Mouse (Mus musculus) liver, embryonic 15.5 days (tissue): ENCODE data around the gene Pknox1. TPM values are rescaled to one million over a fixed set of nuclear protein-coding genes. Genes with fewer than 3 reads are reported as not detected.
A peak's percentile ranks its signal among the peaks of the same experiment; 100 is the strongest.

Experiments
- ATAC-seq: fragments of 200-750 bp; cut with Nextera tagmentation; 2 replicates; pipeline ENCODE4 v1.8.0; 2017; ENCODE audit warnings: moderate number of reproducible peaks, mild to moderate bottlenecking, moderate library complexity; ENCODE audit not compliant: insufficient read depth
- H3K27ac ChIP-seq: fragments of 300-500 bp; sonication (generic); replicated peaks from 2 replicates; pipeline ENCODE4 v1.5.1; 2015; ENCODE audit warnings: mild to moderate bottlenecking, inconsistent platforms
- H3K27me3 ChIP-seq: fragments of 300-500 bp; sonication (generic); 2 replicates; pipeline ENCODE4 v1.6.1; 2015; ENCODE audit warnings: mild to moderate bottlenecking, inconsistent platforms
- H3K36me3 ChIP-seq: fragments of 300-500 bp; sonication (generic); replicated peaks from 2 replicates; pipeline ENCODE4 v1.6.1; 2015; ENCODE audit warnings: moderate library complexity, mild to moderate bottlenecking, inconsistent platforms
- H3K4me1 ChIP-seq: fragments of 300-500 bp; sonication (generic); replicated peaks from 2 replicates; pipeline ENCODE4 v1.6.1; 2015; ENCODE audit warnings: inconsistent platforms
- H3K4me2 ChIP-seq: fragments of 300-500 bp; sonication (generic); 2 replicates; pipeline ENCODE4 v1.6.1; 2015; ENCODE audit warnings: moderate library complexity, mild to moderate bottlenecking, inconsistent platforms
- H3K4me3 ChIP-seq: fragments of 300-500 bp; sonication (generic); replicated peaks from 2 replicates; pipeline ENCODE4 v1.5.1; 2015; ENCODE audit warnings: mild to moderate bottlenecking, inconsistent platforms
- H3K9ac ChIP-seq: fragments of 300-500 bp; sonication (generic); 2 replicates; pipeline ENCODE4 v1.6.1; 2015; ENCODE audit warnings: moderate library complexity, mild to moderate bottlenecking, inconsistent platforms
- H3K9me3 ChIP-seq: fragments of 300-500 bp; sonication (generic); replicated peaks from 2 replicates; pipeline ENCODE4 v1.6.1; 2016; ENCODE audit warnings: inconsistent platforms
- WGBS: fragments of 180-500 bp; shearing (Covaris S2); methylation state at CpG from one replicate; pipeline ENCODE4 v1.1.7; 2015; ENCODE audit warnings: mixed read lengths; ENCODE audit not compliant: insufficient replicate concordance; 5-methylcytosine and 5-hydroxymethylcytosine counted together
- polyA plus RNA-seq: library from polyadenylated mRNA; unstranded; fragments of >200 nt; fragmentation: Nextera tagmentation; extraction: Ambion mirVana; gene quantifications from 2 replicates; pipeline ENCODE4 v1.2.1, GENCODE M21; 2015

Gene Pknox1
- polyA plus RNA-seq, 1 experiment from 2014 or later = 10.1 TPM

- H3K9me3 ChIP-seq = no peaks in the 10 kb centered on the region
- peak overlapping the region; percentile 71 for H3K4me2 ChIP-seq
- 0 out of 2 replicates have a peak overlapping the region, but pooled peaks have one; percentile 42 for H3K27ac ChIP-seq
- 59% methylated on average over 11 of the region's 11 CpGs for WGBS
- ATAC-seq = no peak
- no peaks in the 10 kb centered on the region for H3K36me3 ChIP-seq
- H3K4me3 ChIP-seq = peak overlapping the region; percentile 53
- H3K27me3 ChIP-seq = peaks cover 44% of the 10 kb centered on the region
- H3K4me1 ChIP-seq = peaks cover 31% of the 10 kb centered on the region
- H3K9ac ChIP-seq = no peak overlapping the region
Observed at GRCm38 (mm10) chr17:31635781-31636180, 71.2 kb downstream of the Pknox1 start.

- Histone ChIP-seq H3K27me3 (peaks cover 44% of the 10 kb centered on the region), H3K4me2 (peak overlapping the region; percentile 71), H3K9me3 (no peaks in the 10 kb centered on the region), H3K4me3 (peak overlapping the region; percentile 53), H3K4me1 (peaks cover 28% of the 10 kb centered on the region), H3K9ac (peak overlapping the region; percentile 39; the same call in 1 of the 2 replicates), H3K27ac (peak overlapping the region; percentile 80), H3K36me3 (no peaks in the 10 kb centered on the region)
- WGBS = 5% methylated on average over 45 of the region's 45 CpGs
- ATAC-seq = peak; percentile 58
Observed at GRCm38 (mm10) chr17:31636277-31636941, 71.9 kb downstream of the Pknox1 start.

- H3K4me2 ChIP-seq = peak within 1 kb of the TSS; percentile 71
Observed at GRCm38 (mm10) chr17:31636942-31637811, 72.6 kb downstream of the Pknox1 start, which contains the start of gene Cbs. Cbs (minus strand) TSS chr17:31637238.

DNA sequence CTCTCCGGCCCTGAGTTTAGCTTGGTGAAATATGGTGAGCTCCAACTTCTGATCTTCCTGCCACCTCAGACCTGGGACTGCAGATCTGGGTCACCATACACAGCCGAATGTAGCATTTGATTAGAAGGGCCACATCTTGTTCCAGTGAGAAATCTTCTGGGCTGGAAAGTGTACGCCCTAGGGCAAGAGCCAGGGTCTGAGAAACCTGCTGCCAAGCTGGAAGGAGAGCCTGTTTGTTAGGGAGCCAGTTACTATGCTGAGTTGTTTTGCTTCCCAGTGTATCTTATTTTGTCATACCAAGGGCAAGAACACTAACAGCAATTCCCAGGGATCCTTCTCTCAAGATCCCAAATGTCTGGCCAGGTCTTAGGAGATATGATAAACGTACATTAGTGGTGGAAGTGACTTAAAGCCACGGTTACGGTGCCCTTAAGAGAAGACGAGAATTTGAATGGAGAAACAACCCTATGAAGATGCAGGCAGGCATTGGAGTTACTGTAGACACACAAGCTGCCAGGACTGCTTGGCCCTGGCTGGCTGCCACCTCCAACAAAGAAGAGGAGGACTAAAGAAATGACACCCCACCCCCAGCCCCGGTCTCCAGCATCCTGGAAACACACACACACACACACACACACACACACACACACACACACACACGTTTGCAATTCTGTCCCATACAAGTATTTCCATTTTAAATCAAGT, 73.5 kb downstream of the Pknox1 start:
- Histone ChIP-seq H3K27ac (peak overlapping the region; percentile 77), H3K4me2 (no peak overlapping the region), H3K36me3 (no peaks in the 10 kb centered on the region), H3K4me1 (peaks cover 23% of the 10 kb centered on the region), H3K9me3 (no peaks in the 10 kb centered on the region), H3K4me3 (no peak overlapping the region), H3K27me3 (peaks cover 44% of the 10 kb centered on the region), H3K9ac (no peak overlapping the region)
- ATAC-seq = no peak
- WGBS = 54% methylated on average over 9 of the region's 9 CpGs

More at GRCm38 (mm10) chr17:31636942-31637811, 72.6 kb downstream of the Pknox1 start, which contains the start of gene Cbs:
- H3K36me3 ChIP-seq = no peaks in the 10 kb centered on the region
- no peaks in the 10 kb centered on the region for H3K9me3 ChIP-seq
- peak; percentile 87 for ATAC-seq
- 2% methylated on average over 60 of the region's 61 CpGs for WGBS
- peaks cover 44% of the 10 kb centered on the region for H3K27me3 ChIP-seq
- peak within 1 kb of the TSS; percentile 80 for H3K27ac ChIP-seq
- H3K4me3 ChIP-seq = peak within 1 kb of the TSS; percentile 53
- H3K4me1 ChIP-seq = peaks cover 28% of the 10 kb centered on the region
- H3K9ac ChIP-seq = peak within 1 kb of the TSS; percentile 39; the same call in 1 of the 2 replicates

GRCm38 (mm10) chr17:31639651-31640050, 75.1 kb downstream of the Pknox1 start:
- no peak for ATAC-seq

GRCm38 (mm10) chr17:31642331-31642730, 77.8 kb downstream of the Pknox1 start:
- no peak for ATAC-seq
- WGBS = 52% methylated on average over 8 of the region's 8 CpGs
- Histone ChIP-seq H3K27me3 (peaks cover 13% of the 10 kb centered on the region), H3K27ac (no peak overlapping the region), H3K9ac (no peak overlapping the region), H3K36me3 (peaks cover 15% of the 10 kb centered on the region), H3K4me3 (no peak overlapping the region), H3K4me1 (peaks cover 12% of the 10 kb centered on the region), H3K9me3 (no peaks in the 10 kb centered on the region), H3K4me2 (no peak overlapping the region)

More at GRCm38 (mm10) chr17:31639651-31640050, 75.1 kb downstream of the Pknox1 start:
- WGBS = 68% methylated on average over 4 of the region's 4 CpGs
- H3K36me3 ChIP-seq = no peaks in the 10 kb centered on the region
- peaks cover 40% of the 10 kb centered on the region for H3K27me3 ChIP-seq
- no peak overlapping the region for H3K4me2 ChIP-seq
- H3K4me1 ChIP-seq = peaks cover 23% of the 10 kb centered on the region
- no peak overlapping the region for H3K27ac ChIP-seq
- no peak overlapping the region for H3K9ac ChIP-seq
- H3K9me3 ChIP-seq = no peaks in the 10 kb centered on the region
- H3K4me3 ChIP-seq = no peak overlapping the region

GRCm38 (mm10) chr17:31642913-31643312, 78.4 kb downstream of the Pknox1 start:
- WGBS = 49% methylated on average over 4 of the region's 4 CpGs
- Histone ChIP-seq H3K9ac (no peak overlapping the region), H3K4me2 (no peak overlapping the region), H3K4me3 (no peak overlapping the region), H3K27ac (no peak overlapping the region), H3K9me3 (no peaks in the 10 kb centered on the region), H3K4me1 (0 out of 2 replicates have a peak, but pooled peaks cover 6% of the 10 kb centered on the region), H3K27me3 (peaks cover 7% of the 10 kb centered on the region), H3K36me3 (peaks cover 21% of the 10 kb centered on the region)
- ATAC-seq = no peak

DNA sequence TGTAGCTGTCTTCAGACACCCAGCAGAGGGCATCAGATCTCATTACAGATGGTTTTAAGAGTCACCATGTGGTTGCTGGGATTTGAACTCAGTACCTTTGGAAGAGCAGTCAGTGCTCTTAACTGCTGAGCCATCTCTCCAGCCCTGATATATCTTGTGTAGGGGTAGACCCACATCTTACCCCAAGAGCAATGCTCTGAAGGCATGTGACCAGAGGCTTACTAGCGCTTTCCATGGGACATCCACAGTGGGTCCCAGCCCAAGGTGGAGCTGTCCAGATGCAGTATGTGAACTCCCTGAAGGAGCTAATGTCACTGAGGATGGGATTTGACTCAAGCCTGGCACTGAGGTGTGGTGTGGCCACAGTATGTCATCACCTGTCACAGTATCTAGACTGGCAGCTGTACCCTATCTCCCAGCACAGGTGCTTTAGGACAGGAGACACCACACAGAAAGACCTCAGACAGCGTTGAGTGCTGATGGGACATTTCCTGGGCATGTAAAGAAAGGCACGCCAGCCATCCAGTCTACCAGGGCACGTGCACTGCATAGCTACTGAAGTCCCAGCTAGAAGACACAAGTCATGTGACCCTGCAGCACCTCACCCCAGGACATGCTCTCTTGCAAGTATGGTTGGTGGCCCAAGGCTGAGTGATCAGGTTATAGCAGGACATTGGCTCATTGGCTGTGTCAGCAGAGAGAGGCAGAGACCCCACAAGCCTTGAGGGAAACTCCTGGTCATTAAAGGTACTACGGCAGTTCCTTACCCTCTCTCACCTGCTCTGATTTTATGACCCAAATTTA, 81.9 kb downstream of the Pknox1 start:
- WGBS = 86% methylated on average over 5 of the region's 5 CpGs
- no peak for ATAC-seq
- Histone ChIP-seq H3K27ac (no peak overlapping the region), H3K27me3 (no peaks in the 10 kb centered on the region), H3K9ac (no peak overlapping the region), H3K9me3 (no peaks in the 10 kb centered on the region), H3K4me3 (no peak overlapping the region), H3K4me1 (no peaks in the 10 kb centered on the region), H3K4me2 (no peak overlapping the region), H3K36me3 (peaks cover 55% of the 10 kb centered on the region)

DNA sequence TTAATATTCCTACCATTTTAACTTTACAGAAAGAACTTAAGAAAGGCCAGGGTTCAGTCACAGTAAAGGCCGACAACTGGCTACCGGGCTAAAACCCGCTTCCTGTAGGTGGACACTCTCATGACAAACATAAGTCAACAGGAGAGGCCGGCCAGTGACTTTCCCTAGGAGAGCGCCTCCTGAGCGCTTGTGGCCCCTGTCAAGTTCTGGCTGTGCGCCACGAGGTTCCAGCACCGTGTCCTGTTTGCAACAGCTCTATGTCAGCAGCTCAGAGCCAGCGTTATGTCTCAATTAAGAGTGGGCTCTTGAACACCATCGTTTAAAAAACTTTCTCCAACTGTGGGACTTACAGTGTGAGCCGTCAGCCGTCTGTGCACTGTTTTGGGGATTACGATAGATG, 87.6 kb downstream of the Pknox1 start:
- Histone ChIP-seq H3K36me3 (peaks cover 98% of the 10 kb centered on the region), H3K9me3 (no peaks in the 10 kb centered on the region), H3K9ac (no peak overlapping the region), H3K4me2 (no peak overlapping the region), H3K4me3 (no peak overlapping the region), H3K27ac (no peak overlapping the region), H3K4me1 (peaks cover 39% of the 10 kb centered on the region), H3K27me3 (no peaks in the 10 kb centered on the region)
- 83% methylated on average over 14 of the region's 14 CpGs for WGBS
- no peak for ATAC-seq

GRCm38 (mm10) chr17:31653277-31653676, 88.7 kb downstream of the Pknox1 start:
- WGBS = 83% methylated on average over 6 of the region's 6 CpGs
- Histone ChIP-seq H3K4me3 (no peak overlapping the region), H3K9ac (no peak overlapping the region), H3K9me3 (no peaks in the 10 kb centered on the region), H3K4me2 (no peak overlapping the region), H3K27me3 (no peaks in the 10 kb centered on the region), H3K4me1 (peaks cover 46% of the 10 kb centered on the region), H3K36me3 (peaks cover 88% of the 10 kb centered on the region), H3K27ac (no peak overlapping the region)
- no peak for ATAC-seq
